Mouse (Mus musculus): ENCODE results near the gene Il4i1. TPM values are rescaled to one million over a fixed set of nuclear protein-coding genes. Genes with fewer than 3 reads are reported as not detected.
A peak's percentile ranks its signal among the peaks of the same experiment; 100 is the strongest.

The Il4i1 gene
- polyA plus RNA-seq, 1 experiment = 1.2 TPM

- H3K4me1 ChIP-seq (ENCODE audit: control insufficient read depth, insufficient read depth, low read length) = peaks cover 57% of the 10 kb centered on the region
- TF ChIP-seq POLR2A (IDR thresholded peaks at IDR 0.05; ENCODE audit: borderline replicate concordance, low read depth, low read length) (no peak), CTCF (IDR thresholded peaks at IDR 0.05; ENCODE audit: low read depth, low read length) (no peak)
- no peak overlapping the region for H3K27ac ChIP-seq (ENCODE audit: insufficient read depth, low read depth, low read length)
- H3K4me3 ChIP-seq (ENCODE audit: insufficient read depth, low read length) = no peak overlapping the region
Measured at GRCm38 (mm10) chr7:44832763-44833162, 16.6 kb downstream of the Il4i1 start.

- Histone ChIP-seq H3K27ac (ENCODE audit: insufficient read depth, low read depth, low read length) (peak overlapping the region; percentile 61), H3K4me1 (ENCODE audit: control insufficient read depth, insufficient read depth, low read length) (peaks cover 57% of the 10 kb centered on the region), H3K4me3 (ENCODE audit: insufficient read depth, low read length) (no peak overlapping the region)
- TF ChIP-seq POLR2A (IDR thresholded peaks at IDR 0.05; ENCODE audit: borderline replicate concordance, low read depth, low read length) (no peak), CTCF (IDR thresholded peaks at IDR 0.05; ENCODE audit: low read depth, low read length) (peak; percentile 13; the same call in 1 of the 2 replicates)
Measured at GRCm38 (mm10) chr7:44835373-44836015, 19.3 kb downstream of the Il4i1 start.

- Histone ChIP-seq H3K27ac (ENCODE audit: insufficient read depth, low read depth, low read length) (peak overlapping the region; percentile 80), H3K4me1 (ENCODE audit: control insufficient read depth, insufficient read depth, low read length) (peaks cover 54% of the 10 kb centered on the region), H3K4me3 (ENCODE audit: insufficient read depth, low read length) (peak overlapping the region; percentile 3; the same call in 1 of the 2 replicates)
- TF ChIP-seq POLR2A (IDR thresholded peaks at IDR 0.05; ENCODE audit: borderline replicate concordance, low read depth, low read length) (no peak), CTCF (IDR thresholded peaks at IDR 0.05; ENCODE audit: low read depth, low read length) (no peak)
Measured at GRCm38 (mm10) chr7:44836016-44836404, 19.8 kb downstream of the Il4i1 start.

GRCm38 (mm10) chr7:44836423-44837053, 20.4 kb downstream of the Il4i1 start:
- peak overlapping the region; percentile 80 for H3K27ac ChIP-seq (ENCODE audit: insufficient read depth, low read depth, low read length)
- H3K4me1 ChIP-seq (ENCODE audit: control insufficient read depth, insufficient read depth, low read length) = peaks cover 49% of the 10 kb centered on the region
- TF ChIP-seq POLR2A (IDR thresholded peaks at IDR 0.05; ENCODE audit: borderline replicate concordance, low read depth, low read length) (no peak), CTCF (IDR thresholded peaks at IDR 0.05; ENCODE audit: low read depth, low read length) (no peak)

GRCm38 (mm10) chr7:44838073-44838472, 21.9 kb downstream of the Il4i1 start:
- Histone ChIP-seq H3K4me1 (ENCODE audit: control insufficient read depth, insufficient read depth, low read length) (peaks cover 36% of the 10 kb centered on the region), H3K27ac (ENCODE audit: insufficient read depth, low read depth, low read length) (no peak overlapping the region), H3K4me3 (ENCODE audit: insufficient read depth, low read length) (no peak overlapping the region)
- TF ChIP-seq CTCF (IDR thresholded peaks at IDR 0.05; ENCODE audit: low read depth, low read length) (no peak), POLR2A (IDR thresholded peaks at IDR 0.05; ENCODE audit: borderline replicate concordance, low read depth, low read length) (no peak)

More at GRCm38 (mm10) chr7:44836423-44837053, 20.4 kb downstream of the Il4i1 start:
- H3K4me3 ChIP-seq (ENCODE audit: insufficient read depth, low read length) = peak overlapping the region; percentile 3; the same call in 1 of the 2 replicates

- TF ChIP-seq POLR2A (IDR thresholded peaks at IDR 0.05; ENCODE audit: borderline replicate concordance, low read depth, low read length) (no peak), CTCF (IDR thresholded peaks at IDR 0.05; ENCODE audit: low read depth, low read length) (no peak)
- Histone ChIP-seq H3K4me3 (ENCODE audit: insufficient read depth, low read length) (no peak overlapping the region), H3K27ac (ENCODE audit: insufficient read depth, low read depth, low read length) (no peak overlapping the region), H3K4me1 (ENCODE audit: control insufficient read depth, insufficient read depth, low read length) (peaks cover 31% of the 10 kb centered on the region)
Measured at GRCm38 (mm10) chr7:44839171-44839490, 22.9 kb downstream of the Il4i1 start.

GRCm38 (mm10) chr7:44839491-44840191, 23.5 kb downstream of the Il4i1 start:
- H3K4me3 ChIP-seq (ENCODE audit: insufficient read depth, low read length) = no peak overlapping the region
- no peak overlapping the region for H3K27ac ChIP-seq (ENCODE audit: insufficient read depth, low read depth, low read length)
- TF ChIP-seq CTCF (IDR thresholded peaks at IDR 0.05; ENCODE audit: low read depth, low read length) (no peak), POLR2A (IDR thresholded peaks at IDR 0.05; ENCODE audit: borderline replicate concordance, low read depth, low read length) (no peak)
- peaks cover 27% of the 10 kb centered on the region for H3K4me1 ChIP-seq (ENCODE audit: control insufficient read depth, insufficient read depth, low read length)

- no peak overlapping the region for H3K27ac ChIP-seq (ENCODE audit: insufficient read depth, low read depth, low read length)
- peaks cover 19% of the 10 kb centered on the region for H3K4me1 ChIP-seq (ENCODE audit: control insufficient read depth, insufficient read depth, low read length)
- no peak for TF ChIP-seq POLR2A (IDR thresholded peaks at IDR 0.05; ENCODE audit: borderline replicate concordance, low read depth, low read length)
- TF ChIP-seq CTCF (IDR thresholded peaks at IDR 0.05; ENCODE audit: low read depth, low read length) = no peak
- no peak overlapping the region for H3K4me3 ChIP-seq (ENCODE audit: insufficient read depth, low read length)
Measured at GRCm38 (mm10) chr7:44840426-44840825, 24.2 kb downstream of the Il4i1 start.

- Histone ChIP-seq H3K4me3 (ENCODE audit: insufficient read depth, low read length) (no peak overlapping the region), H3K4me1 (ENCODE audit: control insufficient read depth, insufficient read depth, low read length) (peaks cover 5% of the 10 kb centered on the region), H3K27ac (ENCODE audit: insufficient read depth, low read depth, low read length) (no peak overlapping the region)
- TF ChIP-seq CTCF (IDR thresholded peaks at IDR 0.05; ENCODE audit: low read depth, low read length) (no peak), POLR2A (IDR thresholded peaks at IDR 0.05; ENCODE audit: borderline replicate concordance, low read depth, low read length) (no peak)
Measured at GRCm38 (mm10) chr7:44841825-44842463, 25.8 kb downstream of the Il4i1 start.
